Mouse (Mus musculus) forebrain, embryonic 10.5 days (tissue): ENCODE results near the gene Gmpr2. TPM values are rescaled to one million over a fixed set of nuclear protein-coding genes. Genes with fewer than 3 reads are reported as not detected.

ENCODE experiments used
- DNase-seq: peaks from one replicate; pipeline ENCODE4 v3.0.0-alpha.2; 2017; ENCODE audit warnings: low spot score; ENCODE audit errors: extremely low spot score
- H3K27ac ChIP-seq: fragments of 300-500 bp; sonication (generic); 2 replicates; pipeline ENCODE4 v1.5.1; 2016; ENCODE audit warnings: mild to moderate bottlenecking
- H3K27me3 ChIP-seq: fragments of 300-500 bp; sonication (generic); 2 replicates; pipeline ENCODE4 v1.6.1; 2016; ENCODE audit warnings: mild to moderate bottlenecking; ENCODE audit not compliant: poor library complexity, severe bottlenecking
- H3K36me3 ChIP-seq: fragments of 300-500 bp; sonication (generic); replicated peaks from 2 replicates; pipeline ENCODE4 v1.6.1; 2016; ENCODE audit warnings: mild to moderate bottlenecking, moderate library complexity
- H3K4me1 ChIP-seq: fragments of 300-500 bp; sonication (generic); 2 replicates; pipeline ENCODE4 v1.6.1; 2016
- H3K4me3 ChIP-seq: fragments of 300-500 bp; sonication (generic); 2 replicates; pipeline ENCODE4 v1.5.1; 2016; ENCODE audit warnings: mild to moderate bottlenecking, moderate library complexity
- H3K9me3 ChIP-seq: fragments of 300-500 bp; sonication (generic); 2 replicates; pipeline ENCODE4 v1.6.1; 2016; ENCODE audit warnings: mild to moderate bottlenecking, moderate library complexity
- WGBS: fragments of 180-500 bp; shearing (Covaris S2); methylation state at CpG from one replicate; pipeline ENCODE4 v1.1.7; 2016; 5-methylcytosine and 5-hydroxymethylcytosine counted together
- polyA plus RNA-seq: library from polyadenylated mRNA; unstranded; fragments of >200 nt; fragmentation: Nextera tagmentation; extraction: Ambion mirVana; gene quantifications from 2 replicates; pipeline ENCODE4 v1.2.1, GENCODE M21; 2016

Gene Gmpr2
- polyA plus RNA-seq, 1 experiment from 2014 or later: 62.4 TPM

GRCm38 (mm10) chr14:55649884-55650283, 21.9 kb upstream of the Gmpr2 start, which contains the start of gene Tssk4:
Gene Tssk4 (plus strand): TSS chr14:55650184.
- Histone ChIP-seq H3K4me3 (no peak within 1 kb of the TSS), H3K36me3 (peaks cover 24% of the 10 kb centered on the region), H3K4me1 (peaks cover 5% of the 10 kb centered on the region), H3K9me3 (no peaks in the 10 kb centered on the region), H3K27ac (no peak within 1 kb of the TSS), H3K27me3 (no peaks in the 10 kb centered on the region)
- DNase-seq: no peak
- WGBS: 97% methylated on average over 2 of the region's 2 CpGs

GRCm38 (mm10) chr14:55651528-55651927, 20.2 kb upstream of the Gmpr2 start:
- H3K9me3 ChIP-seq: no peaks in the 10 kb centered on the region
- no peaks in the 10 kb centered on the region for H3K4me1 ChIP-seq
- no peaks in the 10 kb centered on the region for H3K27me3 ChIP-seq
- WGBS: 87% methylated on average over 7 of the region's 7 CpGs
- no peak overlapping the region for H3K4me3 ChIP-seq
- no peak overlapping the region for H3K27ac ChIP-seq
- DNase-seq: no peak
- H3K36me3 ChIP-seq: peaks cover 12% of the 10 kb centered on the region

- Histone ChIP-seq H3K27me3 (no peaks in the 10 kb centered on the region), H3K9me3 (no peaks in the 10 kb centered on the region), H3K27ac (no peak overlapping the region), H3K4me3 (no peak overlapping the region), H3K36me3 (peaks cover 32% of the 10 kb centered on the region), H3K4me1 (peaks cover 13% of the 10 kb centered on the region)
- WGBS: 89% methylated on average over 3 of the region's 3 CpGs
- DNase-seq: no peak
Measured at GRCm38 (mm10) chr14:55656935-55657334, 14.8 kb upstream of the Gmpr2 start.

- Histone ChIP-seq H3K36me3 (peaks cover 43% of the 10 kb centered on the region), H3K27ac (no peak overlapping the region), H3K4me3 (no peak overlapping the region), H3K4me1 (peaks cover 13% of the 10 kb centered on the region), H3K27me3 (no peaks in the 10 kb centered on the region), H3K9me3 (no peaks in the 10 kb centered on the region)
- WGBS: 94% methylated on average over 5 of the region's 5 CpGs
- no peak for DNase-seq
Measured at GRCm38 (mm10) chr14:55658011-55658410, 13.7 kb upstream of the Gmpr2 start.

GRCm38 (mm10) chr14:55659960-55660573, 11.7 kb upstream of the Gmpr2 start, which contains the start of gene Mdp1:
Gene Mdp1 (minus strand): TSS chr14:55660508.
- peaks cover 13% of the 10 kb centered on the region for H3K4me1 ChIP-seq
- H3K9me3 ChIP-seq: no peaks in the 10 kb centered on the region
- peaks cover 56% of the 10 kb centered on the region for H3K36me3 ChIP-seq
- H3K27me3 ChIP-seq: no peaks in the 10 kb centered on the region
- DNase-seq: peak; percentile 76
- H3K27ac ChIP-seq: peak within 1 kb of the TSS; percentile 86
- WGBS: under 1% methylated on average over 39 of the region's 39 CpGs
- H3K4me3 ChIP-seq: peak within 1 kb of the TSS; percentile 73

GRCm38 (mm10) chr14:55660636-55661035, 11.1 kb upstream of the Gmpr2 start:
- Histone ChIP-seq H3K9me3 (no peaks in the 10 kb centered on the region), H3K27ac (peak overlapping the region; percentile 86; the same call in 1 of the 2 replicates), H3K4me1 (peaks cover 13% of the 10 kb centered on the region), H3K4me3 (peak overlapping the region; percentile 73), H3K36me3 (peaks cover 58% of the 10 kb centered on the region), H3K27me3 (no peaks in the 10 kb centered on the region)
- DNase-seq: no peak
- 44% methylated on average over 2 of the region's 2 CpGs for WGBS

GRCm38 (mm10) chr14:55671486-55671832, 282 bp upstream of the Gmpr2 start:
- H3K4me3 ChIP-seq: peak overlapping the region; percentile 71
- peak overlapping the region; percentile 96 for H3K27ac ChIP-seq
- H3K4me1 ChIP-seq: peaks cover 24% of the 10 kb centered on the region
- 0% methylated on average over 12 of the region's 12 CpGs for WGBS
- H3K27me3 ChIP-seq: no peaks in the 10 kb centered on the region
- no peaks in the 10 kb centered on the region for H3K9me3 ChIP-seq
- no peak for DNase-seq
- H3K36me3 ChIP-seq: peaks cover 40% of the 10 kb centered on the region

- H3K4me1 ChIP-seq: peaks cover 24% of the 10 kb centered on the region
- peaks cover 46% of the 10 kb centered on the region for H3K36me3 ChIP-seq
- no peak for DNase-seq
- peak overlapping the region; percentile 96 for H3K27ac ChIP-seq
- no peaks in the 10 kb centered on the region for H3K27me3 ChIP-seq
- peak overlapping the region; percentile 71 for H3K4me3 ChIP-seq
- WGBS: 81% methylated on average over 7 of the region's 7 CpGs
- no peaks in the 10 kb centered on the region for H3K9me3 ChIP-seq
Measured at GRCm38 (mm10) chr14:55672741-55673060, 960 bp downstream of the Gmpr2 start.

- WGBS: 91% methylated on average over 4 of the region's 4 CpGs
- H3K4me1 ChIP-seq: peaks cover 25% of the 10 kb centered on the region
- H3K9me3 ChIP-seq: no peaks in the 10 kb centered on the region
- no peak overlapping the region for H3K4me3 ChIP-seq
- H3K27me3 ChIP-seq: no peaks in the 10 kb centered on the region
- no peak for DNase-seq
- no peak overlapping the region for H3K27ac ChIP-seq
- peaks cover 60% of the 10 kb centered on the region for H3K36me3 ChIP-seq
Measured at GRCm38 (mm10) chr14:55677615-55678014, 5.9 kb downstream of the Gmpr2 start.

GRCm38 (mm10) chr14:55681160-55682117, 9.7 kb downstream of the Gmpr2 start, which contains the start of gene Tinf2:
Gene Tinf2 (minus strand): TSS chr14:55681820.
- Histone ChIP-seq H3K27me3 (no peaks in the 10 kb centered on the region), H3K27ac (peak within 1 kb of the TSS; percentile 92), H3K4me3 (peak within 1 kb of the TSS; percentile 97), H3K36me3 (peaks cover 42% of the 10 kb centered on the region), H3K4me1 (peaks cover 19% of the 10 kb centered on the region), H3K9me3 (no peaks in the 10 kb centered on the region)
- peak; percentile 96 for DNase-seq
- WGBS: under 1% methylated on average over 66 of the region's 66 CpGs

- Histone ChIP-seq H3K4me3 (peak overlapping the region; percentile 97), H3K27me3 (no peaks in the 10 kb centered on the region), H3K27ac (peak overlapping the region; percentile 92), H3K9me3 (no peaks in the 10 kb centered on the region), H3K36me3 (peaks cover 35% of the 10 kb centered on the region), H3K4me1 (peaks cover 19% of the 10 kb centered on the region)
- 22% methylated on average over 3 of the region's 3 CpGs for WGBS
- no peak for DNase-seq
Measured at GRCm38 (mm10) chr14:55682118-55682493, 10.4 kb downstream of the Gmpr2 start.

- Histone ChIP-seq H3K27me3 (no peaks in the 10 kb centered on the region), H3K4me3 (no peak overlapping the region), H3K36me3 (no peaks in the 10 kb centered on the region), H3K27ac (no peak overlapping the region), H3K4me1 (no peaks in the 10 kb centered on the region), H3K9me3 (0 out of 2 replicates have a peak, but pooled peaks cover 5% of the 10 kb centered on the region)
- no peak for DNase-seq
- 86% methylated on average over 10 of the region's 10 CpGs for WGBS
Measured at GRCm38 (mm10) chr14:55689433-55689832, 17.7 kb downstream of the Gmpr2 start.

GRCm38 (mm10) chr14:55697226-55697625, 25.5 kb downstream of the Gmpr2 start:
- H3K9me3 ChIP-seq: 0 out of 2 replicates have a peak, but pooled peaks cover 8% of the 10 kb centered on the region
- no peak for DNase-seq
- H3K36me3 ChIP-seq: no peaks in the 10 kb centered on the region
- WGBS: 80% methylated on average over 4 of the region's 4 CpGs
- no peaks in the 10 kb centered on the region for H3K27me3 ChIP-seq
- H3K4me1 ChIP-seq: no peaks in the 10 kb centered on the region
- no peak overlapping the region for H3K27ac ChIP-seq
- H3K4me3 ChIP-seq: no peak overlapping the region
